Mouse (Mus musculus) common myeloid progenitor, adult 5-6 weeks (primary cell): ENCODE measurements around the gene Nme4. TPM values are rescaled to one million over a fixed set of nuclear protein-coding genes. Genes with fewer than 3 reads are reported as not detected.

Experiments
- ATAC-seq: replicated peaks from 2 replicates; pipeline ENCODE4 v1.8.0; 2016; ENCODE audit warnings: low read depth, mild to moderate bottlenecking, moderate TSS enrichment, inconsistent platforms; ENCODE audit not compliant: poor library complexity, severe bottlenecking
- total RNA-seq: library from RNA; stranded (forward); fragments of 200-1000, 187-1606 nt; gene quantifications from 2 replicates; pipeline ENCODE4 v1.2.3, GENCODE M21; 2017

The Nme4 gene
- total RNA-seq, 1 experiment from 2014 or later = 78.8 TPM

DNA sequence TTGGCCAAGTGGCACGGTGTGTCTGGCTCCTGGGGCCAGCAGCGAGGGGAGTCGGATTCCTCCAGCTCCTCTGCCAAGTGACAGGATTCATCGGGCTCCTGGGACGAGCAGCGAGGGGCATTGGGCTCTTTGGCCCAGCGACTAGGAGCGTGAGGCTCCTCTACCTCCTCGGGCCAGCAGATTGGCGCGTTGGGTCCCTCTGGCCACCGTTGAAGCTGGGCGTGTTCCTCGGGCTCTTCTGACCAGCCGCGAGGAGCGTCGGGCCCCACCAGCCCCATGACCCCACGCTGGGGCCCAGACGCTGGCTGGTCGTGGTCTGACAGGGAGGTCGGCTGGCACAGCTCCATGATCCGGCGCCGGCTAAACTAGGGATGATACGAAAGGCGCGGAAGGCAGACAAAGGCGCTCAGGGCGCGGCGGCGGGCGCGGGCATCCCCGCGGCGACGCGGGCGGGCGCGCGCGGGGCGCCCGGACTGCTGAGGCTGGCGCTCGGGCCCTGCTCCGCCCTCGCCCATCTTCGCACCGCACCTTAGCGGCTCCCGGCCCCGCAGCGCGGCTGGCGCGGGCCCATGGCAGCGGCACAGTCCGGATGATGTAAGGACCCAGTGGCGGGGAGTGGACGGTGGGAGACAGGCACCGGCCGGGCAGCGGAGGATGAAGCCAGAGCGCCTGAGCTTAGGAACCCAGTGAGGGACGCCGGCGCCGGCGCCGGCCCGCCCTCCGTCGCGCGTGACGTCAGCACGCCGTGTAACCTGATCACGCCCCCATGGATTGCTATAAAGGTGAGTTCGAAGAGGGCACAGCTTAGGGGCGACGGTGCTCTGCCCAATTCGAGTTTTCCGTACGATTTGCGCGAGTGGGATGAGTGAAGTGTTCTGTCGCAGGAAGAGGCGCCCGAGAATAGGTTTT, 26.3 kb downstream of the Nme4 start, which contains the start of gene Rab11fip3:
Rab11fip3 (minus strand) TSS at position 725 of the 909 bp plus-strand sequence.
- ATAC-seq = peak; percentile 78

DNA sequence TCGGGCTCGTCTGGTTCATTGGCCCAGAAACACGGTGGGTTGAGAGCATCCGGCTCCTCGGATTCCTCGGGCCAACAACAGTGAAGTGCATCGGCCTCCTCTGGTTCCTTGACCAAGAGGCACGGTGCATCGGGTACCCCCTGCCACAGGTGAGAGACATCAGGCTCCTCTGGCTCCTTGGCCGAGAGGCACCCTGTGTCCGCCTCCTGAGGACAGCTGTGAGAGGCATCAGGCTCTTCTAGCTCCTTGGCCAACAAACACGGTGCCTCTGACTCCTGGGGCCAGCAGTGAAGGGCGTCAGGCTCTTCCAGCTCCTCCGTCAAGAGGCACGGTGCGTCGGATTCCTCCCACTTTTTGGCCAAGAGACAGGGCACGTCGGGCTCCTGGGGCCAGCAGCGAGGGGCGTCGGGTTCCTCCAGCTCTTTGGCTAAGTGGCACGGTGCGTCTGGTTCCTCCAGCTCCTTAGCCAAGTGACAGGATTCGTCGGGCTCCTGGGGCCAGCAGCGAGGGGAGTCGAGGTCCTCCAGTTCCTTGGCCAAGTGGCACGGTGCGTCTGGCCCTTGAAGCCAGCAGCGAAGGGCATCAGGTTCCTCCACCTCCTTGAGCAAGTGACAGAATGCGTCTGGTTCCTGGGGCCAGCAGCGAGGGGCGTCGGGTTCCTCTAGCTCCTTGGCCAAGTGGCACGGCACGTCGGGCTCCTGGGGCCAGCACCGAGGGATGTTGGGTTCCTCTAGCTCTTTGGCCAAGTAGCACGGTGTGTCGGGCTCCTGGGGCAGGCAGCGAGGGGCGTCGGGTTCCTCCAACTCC, 27.2 kb downstream of the Nme4 start:
- no peak; the same call in 1 of the 2 replicates for ATAC-seq

GRCm38 (mm10) chr17:26066488-26067020, 28.8 kb downstream of the Nme4 start:
- no peak for ATAC-seq

GRCm38 (mm10) chr17:26064916-26065315, 30.5 kb downstream of the Nme4 start:
- ATAC-seq = no peak

DNA sequence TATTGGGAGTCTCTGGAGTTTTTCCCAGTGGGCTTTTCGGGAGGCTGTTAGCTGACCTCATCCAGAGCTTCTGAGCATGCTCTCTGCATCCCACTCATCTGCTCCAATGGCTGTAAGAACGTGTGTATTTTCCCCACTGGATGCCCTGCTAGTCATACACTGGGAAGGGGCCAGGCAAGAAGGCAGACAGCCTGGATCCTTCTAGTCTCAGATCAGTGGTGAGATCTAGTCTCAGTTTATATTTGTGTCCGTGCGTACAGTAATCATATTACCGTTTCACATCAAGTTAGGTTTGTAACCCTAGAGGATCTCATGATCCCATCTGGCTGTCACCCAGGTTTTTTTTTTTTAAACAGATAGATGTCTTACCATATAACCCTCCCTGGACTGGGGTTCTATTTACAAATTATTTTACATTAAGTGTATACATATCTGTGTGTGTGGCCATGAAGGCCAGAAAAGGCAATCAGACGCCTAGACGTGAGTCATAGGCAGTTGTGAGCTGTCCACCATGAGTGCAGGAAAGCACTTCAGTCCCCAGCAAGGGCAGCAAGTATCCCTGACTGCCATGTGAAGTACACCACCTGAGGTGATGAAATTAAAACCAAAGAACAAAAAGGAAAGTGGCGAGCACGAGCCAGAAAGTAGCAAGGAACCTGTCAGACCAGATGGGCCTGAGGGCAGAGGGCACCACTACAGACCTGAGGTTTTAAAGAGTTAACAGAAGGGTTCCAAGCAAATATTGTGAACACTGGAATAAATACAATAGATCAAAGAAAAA, 37.4 kb downstream of the Nme4 start:
- no peak for ATAC-seq

DNA sequence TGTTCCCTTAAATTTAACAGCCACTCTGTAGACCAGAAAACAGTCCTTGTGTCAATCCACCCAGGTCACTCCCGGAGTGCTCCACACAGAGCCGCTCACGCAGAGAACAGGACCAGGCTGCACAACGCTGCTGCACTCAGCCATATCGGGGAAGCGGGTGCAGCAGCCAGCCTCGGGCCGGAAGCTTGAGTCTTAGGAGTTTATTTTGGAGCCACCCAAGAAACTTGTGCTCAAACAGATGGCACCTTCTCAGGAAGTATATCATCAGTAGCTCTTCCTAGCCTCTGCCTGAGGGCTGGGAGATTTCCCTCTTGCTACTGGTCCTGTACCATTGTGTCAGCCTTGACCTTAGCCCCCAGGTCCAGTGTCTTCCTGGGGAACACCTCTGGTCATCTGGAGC, 38.1 kb downstream of the Nme4 start:
- ATAC-seq = no peak

GRCm38 (mm10) chr17:26055164-26055563, 40.2 kb downstream of the Nme4 start:
- no peak for ATAC-seq

DNA sequence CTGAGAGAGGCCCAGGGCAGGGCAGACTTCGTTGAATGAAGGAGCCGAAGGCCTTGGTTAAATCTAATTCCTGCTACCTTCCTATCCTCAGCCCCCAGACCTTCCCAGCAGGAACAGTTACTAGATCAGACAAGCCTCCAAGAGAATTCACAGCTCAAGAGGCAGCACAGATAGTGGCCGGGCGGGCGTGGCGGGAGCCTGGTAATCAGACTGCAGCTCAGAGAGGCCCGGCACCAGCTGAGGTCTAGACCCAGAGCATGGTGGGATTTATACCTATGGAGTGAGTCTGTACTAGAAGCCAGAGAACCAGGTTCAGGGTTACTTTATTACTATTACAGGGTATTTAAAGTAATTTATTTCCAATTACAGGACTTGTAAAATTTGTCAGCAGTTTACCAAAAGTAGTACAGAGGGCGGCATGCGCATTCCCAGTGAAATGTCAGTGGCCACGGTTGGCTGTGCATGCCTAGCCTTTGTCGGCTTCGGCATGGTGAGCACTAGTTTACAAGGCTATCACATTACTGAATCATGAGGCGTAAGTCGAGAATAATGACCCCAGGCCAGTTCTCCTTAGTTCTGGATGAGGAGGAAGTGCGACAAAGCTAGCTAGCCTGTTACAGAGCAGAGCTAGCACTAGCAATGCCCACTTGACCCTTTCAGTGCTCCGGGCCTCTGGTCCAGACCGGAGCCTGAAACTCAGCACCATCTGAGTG, 41.1 kb downstream of the Nme4 start:
- no peak for ATAC-seq

- ATAC-seq = no peak
These were observed 42.7 kb downstream of the Nme4 start for GRCm38 (mm10) chr17:26052706-26053105.

GRCm38 (mm10) chr17:26052074-26052473, 43.3 kb downstream of the Nme4 start:
- ATAC-seq = no peak

GRCm38 (mm10) chr17:26048118-26048517, 47.3 kb downstream of the Nme4 start:
- ATAC-seq = no peak

DNA sequence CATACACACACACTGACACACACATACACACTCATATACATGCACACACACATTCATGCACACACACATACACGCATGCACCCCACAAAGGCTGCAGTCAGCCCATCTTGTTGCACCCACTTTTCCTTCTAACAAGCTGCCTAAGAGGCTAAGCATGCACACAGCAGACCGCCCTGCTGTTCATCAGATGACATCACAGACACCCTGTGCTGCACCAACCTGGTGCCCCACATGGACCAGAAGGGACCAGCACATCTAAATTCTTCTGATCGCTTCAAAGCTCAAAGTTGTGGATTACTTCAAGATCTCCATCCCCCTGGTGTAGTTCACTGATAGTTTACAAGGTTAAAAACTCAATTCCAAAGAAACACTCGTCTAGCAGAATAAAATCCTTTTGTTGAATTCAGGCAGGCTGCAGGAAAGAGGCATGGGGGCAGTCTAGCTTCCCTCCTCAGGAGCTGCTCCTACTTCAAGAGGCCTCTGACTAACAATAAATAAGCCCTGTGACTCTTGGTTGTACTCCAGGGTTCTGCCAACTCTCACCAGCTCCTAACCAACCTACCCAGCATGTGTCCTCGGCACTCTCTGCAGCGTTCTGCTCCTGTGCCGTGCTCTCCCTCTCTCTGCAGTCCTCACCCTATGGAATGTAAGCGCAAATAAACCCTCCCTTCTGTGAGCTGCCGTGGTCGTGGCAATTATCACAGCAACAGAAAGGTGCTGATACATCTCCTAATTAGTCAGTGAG, 49.0 kb downstream of the Nme4 start:
- ATAC-seq = no peak

DNA sequence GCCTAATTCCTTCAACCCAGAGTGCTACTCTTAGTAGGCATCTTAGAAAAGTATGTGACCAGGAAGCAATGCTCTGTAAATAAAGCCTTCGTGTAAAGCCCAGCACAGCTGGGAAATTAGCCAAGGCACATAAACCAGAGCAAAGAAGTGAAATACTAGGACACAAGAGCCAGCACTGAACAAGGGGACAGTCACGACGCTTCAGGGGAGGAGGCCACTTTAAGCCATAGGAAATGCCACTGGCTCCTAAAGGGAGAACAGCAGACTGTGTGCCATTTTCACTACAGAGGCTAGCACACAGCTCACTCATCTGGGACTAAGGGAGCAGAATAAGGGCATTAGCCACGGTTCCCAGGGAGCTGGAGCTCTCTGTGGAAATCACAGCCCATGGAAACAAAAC, 50.1 kb downstream of the Nme4 start:
- ATAC-seq = no peak

DNA sequence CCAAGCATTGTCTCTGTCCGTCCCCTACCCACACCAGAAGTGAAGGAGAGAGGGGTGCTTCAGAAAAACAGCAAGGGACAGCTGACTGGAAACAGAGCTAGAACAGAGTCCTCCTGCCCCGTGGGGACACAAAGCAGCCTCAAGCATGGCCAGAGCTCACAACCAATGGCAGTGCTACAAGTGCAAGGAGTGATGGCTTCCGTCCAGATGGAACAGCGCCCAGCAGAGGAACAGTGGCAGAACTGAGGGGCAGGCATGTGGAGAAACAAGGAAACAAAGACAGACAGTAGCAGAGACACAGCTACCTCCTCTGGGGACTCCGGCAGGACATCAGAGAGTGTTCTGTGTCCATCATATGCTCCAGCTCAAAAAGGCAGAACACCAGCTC, 52.2 kb downstream of the Nme4 start:
- no peak for ATAC-seq

DNA sequence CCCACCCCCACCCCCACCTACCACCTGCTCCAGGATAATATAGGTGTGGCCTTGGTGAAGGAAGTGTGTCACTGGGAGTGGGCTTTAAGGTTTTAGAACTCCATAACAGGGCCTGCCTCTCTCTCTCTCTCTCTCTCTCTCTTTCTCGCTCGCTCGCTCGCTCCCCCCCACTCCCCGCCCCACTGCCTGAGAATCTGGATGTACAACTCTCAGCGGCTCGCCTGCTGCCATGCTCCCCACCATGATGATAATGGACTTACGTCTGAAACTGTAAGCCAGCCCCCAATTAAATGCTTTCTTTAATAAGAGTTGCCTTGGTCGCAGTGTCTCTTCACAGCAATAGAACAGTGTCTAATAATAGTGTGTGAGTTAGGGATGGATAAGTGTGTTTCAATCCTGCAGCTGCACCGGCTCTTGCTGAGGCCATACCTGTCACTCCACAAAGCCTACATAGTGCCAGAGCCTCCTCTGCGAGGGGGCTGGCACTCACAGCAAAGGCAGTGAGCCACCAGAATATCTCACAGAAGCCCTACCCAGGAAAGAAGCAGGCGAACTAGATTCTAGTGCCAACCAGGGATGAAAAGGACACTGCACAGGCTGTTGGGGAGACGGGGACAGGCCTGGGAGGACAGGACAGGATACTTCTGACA, 52.7 kb downstream of the Nme4 start:
- ATAC-seq = no peak
